Mouse (Mus musculus) frontal cortex, postnatal 14 days (tissue): ENCODE results near the gene Erp27.

Source experiments
- DNase-seq, 2 experiments: peaks; one replicate each; pipeline ENCODE4 v3.0.0; 2022; ENCODE audit warnings: low spot score in 2 of 2

Erp27 gene

GRCm38 (mm10) chr6:136861020-136861419, 61.0 kb downstream of the Erp27 start:
- no peak for DNase-seq

- no peak for DNase-seq
Observed at GRCm38 (mm10) chr6:136858420-136858819, 63.6 kb downstream of the Erp27 start.

GRCm38 (mm10) chr6:136857873-136858260, 64.1 kb downstream of the Erp27 start:
- no peak for DNase-seq
